Mouse (Mus musculus) splenic B cell, adult 2 months (primary cell): ENCODE results near the gene Amigo2.
"Not testable (repeated sequence)": the region's sequence is repeated elsewhere in the genome, so short reads cannot be mapped to it uniquely, and the experiment has no call there.

ENCODE experiments used
- DNase-seq: peaks from one replicate; pipeline ENCODE4 v3.0.0-alpha.2; 2011; ENCODE audit warnings: low read depth, low spot score
- H3K27me3 ChIP-seq: 2 replicates; pipeline ENCODE4 v1.6.1; 2012; ENCODE audit warnings: mild to moderate bottlenecking, low read length, moderate library complexity, mixed read lengths; ENCODE audit not compliant: control insufficient read depth, poor library complexity, insufficient read depth, severe bottlenecking
- H3K36me3 ChIP-seq: 2 replicates; pipeline ENCODE4 v1.6.1; 2012; ENCODE audit warnings: mild to moderate bottlenecking, low read length, moderate library complexity, mixed read lengths; ENCODE audit not compliant: control insufficient read depth, poor library complexity, insufficient read depth, severe bottlenecking

Gene Amigo2

DNA sequence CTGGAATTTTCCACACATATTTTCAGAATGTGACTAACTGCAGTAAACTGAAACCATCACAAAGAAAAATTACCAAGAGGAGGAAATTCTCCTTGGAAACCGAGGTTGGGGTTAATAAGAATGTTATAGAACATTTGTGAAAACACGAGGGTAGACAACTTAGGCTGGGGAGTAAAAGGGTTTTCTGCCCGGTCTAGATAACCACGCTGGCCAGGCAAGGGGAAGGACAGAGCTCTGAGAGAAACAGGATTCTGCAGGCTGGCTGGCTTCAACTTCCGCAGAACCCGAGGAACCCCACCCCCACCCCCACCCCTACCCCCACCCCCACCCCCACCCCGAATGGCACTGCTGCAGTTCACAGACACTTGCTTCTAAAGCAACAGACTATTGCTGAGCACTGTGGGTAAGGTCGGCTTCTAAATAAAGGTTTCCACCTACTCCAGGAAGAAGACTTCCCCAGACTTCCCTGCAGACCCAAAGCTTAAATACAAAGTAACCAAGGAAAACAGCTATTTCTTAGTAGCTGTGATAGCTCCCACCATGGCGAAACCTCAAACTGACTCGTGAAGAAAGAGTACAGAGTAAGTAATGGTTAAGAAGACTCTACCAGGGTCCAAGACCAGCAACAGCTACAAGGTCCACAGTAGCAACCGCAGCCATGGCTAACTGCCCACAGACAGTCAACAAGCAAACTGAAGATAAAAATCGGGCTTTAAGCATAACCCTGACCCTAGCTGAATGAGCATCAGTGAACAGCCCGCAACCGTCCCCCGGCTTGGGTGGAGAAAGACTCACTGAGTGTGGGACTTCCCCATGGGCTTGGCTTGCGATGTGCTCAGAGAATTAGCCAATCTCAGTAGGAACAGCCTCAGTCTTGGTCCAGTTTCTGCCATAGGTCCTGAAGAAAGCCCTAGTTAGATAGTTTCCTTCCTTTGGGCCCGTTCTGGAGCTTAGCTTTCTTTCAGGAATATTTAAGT, 34.3 kb downstream of the Amigo2 start:
- Histone ChIP-seq H3K27me3 (no peaks in the 10 kb centered on the region), H3K36me3 (no peaks in the 10 kb centered on the region)
- no peak for DNase-seq

DNA sequence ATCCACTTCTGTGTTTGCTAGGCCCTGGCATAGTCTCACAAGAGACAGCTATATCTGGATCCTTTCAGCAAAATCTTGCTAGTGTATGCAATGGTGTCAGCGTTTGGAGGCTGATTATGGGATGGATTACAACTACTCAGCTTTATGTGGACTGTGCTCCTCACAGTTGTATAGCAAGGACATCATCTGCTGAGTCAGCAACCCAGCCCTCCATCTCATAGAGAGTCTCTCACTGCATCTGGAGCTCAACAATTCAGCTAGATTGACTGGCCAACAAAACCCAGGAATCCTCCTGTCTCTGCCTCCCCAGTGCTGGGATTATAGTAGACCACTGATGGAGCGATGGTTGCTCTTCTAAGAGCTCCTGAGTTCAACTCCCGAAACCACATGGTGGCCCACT, 37.3 kb downstream of the Amigo2 start:
- DNase-seq, H3K36me3 ChIP-seq, H3K27me3 ChIP-seq: not testable (repeated sequence)

DNA sequence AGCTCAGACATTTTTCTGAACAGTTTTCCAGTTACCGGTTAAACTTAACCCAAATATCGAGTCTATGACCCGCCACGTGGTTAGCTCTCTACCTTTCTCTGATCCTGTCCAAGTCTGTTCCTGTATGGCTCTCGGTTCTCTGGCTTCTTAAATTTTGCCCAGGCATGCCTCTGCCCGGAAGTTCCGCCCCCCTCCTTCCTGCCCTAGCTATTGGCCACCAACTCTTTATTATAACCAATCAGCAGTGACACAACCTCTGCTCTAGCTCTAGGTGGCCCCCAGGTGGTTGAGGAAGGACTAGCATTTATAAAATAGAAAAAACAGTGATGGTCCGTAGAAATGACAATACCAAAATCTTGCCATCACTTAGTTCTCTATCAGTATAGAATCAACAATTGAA, 40.6 kb downstream of the Amigo2 start:
- Histone ChIP-seq H3K36me3 (no peaks in the 10 kb centered on the region), H3K27me3 (no peaks in the 10 kb centered on the region)
- no peak for DNase-seq

DNA sequence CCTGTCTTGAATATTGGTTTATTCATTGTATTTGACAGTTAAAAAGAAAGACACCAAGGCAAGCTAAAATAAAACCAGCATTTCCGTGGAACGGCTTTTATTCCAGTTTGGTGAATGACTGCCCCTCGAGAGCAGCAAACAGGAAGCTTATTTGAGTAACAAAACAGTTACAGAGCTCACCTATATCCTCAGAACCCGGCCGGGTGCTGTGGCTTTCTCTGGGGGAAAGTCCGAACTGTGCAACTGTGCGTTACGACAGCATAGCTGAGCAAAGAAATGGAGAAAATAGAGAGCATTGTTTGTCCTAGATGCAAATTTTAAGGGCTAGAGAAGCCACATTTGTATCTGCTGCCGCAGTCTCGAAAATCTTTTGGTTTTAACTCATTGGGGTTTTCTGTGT, 41.3 kb downstream of the Amigo2 start:
- no peak for DNase-seq
- Histone ChIP-seq H3K27me3 (no peaks in the 10 kb centered on the region), H3K36me3 (no peaks in the 10 kb centered on the region)

DNA sequence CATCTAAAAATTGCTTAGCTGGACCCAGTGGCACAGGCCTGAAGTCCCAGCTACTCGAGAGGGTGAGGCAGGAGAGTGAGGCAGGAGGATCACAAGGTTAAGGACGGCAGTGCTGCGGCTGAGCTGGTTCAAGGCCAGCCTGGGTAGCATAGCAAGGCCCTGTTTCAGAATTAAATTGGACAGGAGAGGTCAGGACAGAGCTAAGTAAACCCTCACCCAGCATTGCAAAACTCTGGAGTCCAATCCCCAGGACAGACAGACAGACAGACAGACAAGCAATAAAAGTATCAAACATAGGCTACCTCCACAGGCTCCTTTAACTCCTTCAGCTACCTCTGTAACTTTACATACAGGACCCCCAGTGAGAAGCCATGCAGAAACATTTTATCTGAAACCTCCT, 42.2 kb downstream of the Amigo2 start:
- no peak for DNase-seq
- Histone ChIP-seq H3K36me3 (no peaks in the 10 kb centered on the region), H3K27me3 (no peaks in the 10 kb centered on the region)

DNA sequence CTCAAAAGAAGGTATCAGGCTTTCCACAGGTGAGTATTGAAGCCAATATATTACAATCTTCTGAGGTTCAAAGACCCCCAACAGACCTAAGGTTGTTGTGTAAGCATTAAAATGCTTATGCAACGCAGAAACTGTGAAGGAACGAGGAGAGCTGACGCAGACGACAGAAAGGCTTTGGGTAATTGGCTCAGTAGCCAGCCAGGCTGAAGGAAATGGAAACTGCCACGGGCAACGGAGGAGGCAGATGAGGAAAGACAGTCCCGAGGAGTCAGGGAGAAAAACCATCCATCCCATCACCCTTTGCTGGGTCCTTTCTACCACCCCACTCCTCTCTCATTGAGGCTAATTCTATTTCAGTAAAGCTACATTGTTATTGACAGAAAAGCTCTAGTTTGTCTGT, 50.4 kb downstream of the Amigo2 start:
- Histone ChIP-seq H3K36me3 (no peaks in the 10 kb centered on the region), H3K27me3 (no peaks in the 10 kb centered on the region)
- no peak for DNase-seq

DNA sequence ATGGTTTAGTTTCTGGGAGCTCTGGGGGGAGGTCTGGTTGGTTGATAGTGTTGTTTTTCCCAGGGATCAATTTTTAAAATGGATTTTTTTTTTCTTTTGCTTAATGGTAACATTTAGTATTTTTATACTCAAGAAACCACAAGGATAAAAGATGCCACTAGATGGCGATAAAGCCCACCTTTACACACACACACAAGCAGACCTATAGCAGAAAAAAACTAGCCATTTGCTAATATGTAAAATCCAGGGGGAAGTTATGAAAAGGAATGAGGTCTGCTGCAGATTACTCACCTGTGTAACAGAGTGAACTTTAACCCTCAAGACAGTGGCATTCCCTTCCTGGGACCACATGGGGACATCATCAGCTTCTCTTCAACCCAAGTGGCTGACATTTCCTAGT, 51.5 kb downstream of the Amigo2 start:
- peak; percentile 81 for DNase-seq
- no peaks in the 10 kb centered on the region for H3K36me3 ChIP-seq
- no peaks in the 10 kb centered on the region for H3K27me3 ChIP-seq
